Mouse (Mus musculus): ENCODE data around the gene Gm49384.

DNA sequence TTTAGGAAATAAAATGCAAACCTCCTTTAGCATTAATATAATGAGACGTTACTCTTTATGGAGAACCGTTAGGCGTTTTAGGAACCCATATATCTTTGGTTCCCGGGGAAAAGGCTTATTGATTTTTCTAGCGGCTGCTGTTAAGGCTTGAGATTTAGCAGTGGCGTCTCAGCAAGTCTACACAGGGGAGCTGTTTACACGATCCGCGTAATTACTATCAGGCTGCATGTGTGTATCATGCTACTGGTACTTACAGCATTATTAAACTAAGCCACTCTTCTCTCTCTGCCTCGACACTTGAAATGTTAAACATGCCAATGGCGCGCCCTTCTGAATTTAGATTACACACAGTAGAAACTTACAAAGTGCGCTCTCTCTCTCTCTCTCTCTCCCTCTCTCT lies 54.0 kb downstream of the Gm49384 start:
- no peak for TF ChIP-seq CTCF (IDR thresholded peaks at IDR 0.05; ENCODE audit: borderline replicate concordance, extremely low read depth, insufficient read depth, insufficient read length)
- TF ChIP-seq POLR2A (IDR thresholded peaks at IDR 0.05; ENCODE audit: borderline replicate concordance, extremely low read depth, insufficient read depth, insufficient read length, poor library complexity, severe bottlenecking), result no peak

Data from brain, embryonic 14.5 days (tissue).